Mouse (Mus musculus) mouse trophoblast stem cell (cell line): Measurements from ENCODE around the gene Dll3.

Experiments
- in situ Hi-C, 2 experiments: fragments of 300-500 bp; cut with MseI, MboI; formaldehyde crosslinking; loops; 2 replicates in 1 of 2; 3 replicates in 1 of 2; pipeline ENCODE4 v1.15.1; 2025

The Dll3 gene

DNA sequence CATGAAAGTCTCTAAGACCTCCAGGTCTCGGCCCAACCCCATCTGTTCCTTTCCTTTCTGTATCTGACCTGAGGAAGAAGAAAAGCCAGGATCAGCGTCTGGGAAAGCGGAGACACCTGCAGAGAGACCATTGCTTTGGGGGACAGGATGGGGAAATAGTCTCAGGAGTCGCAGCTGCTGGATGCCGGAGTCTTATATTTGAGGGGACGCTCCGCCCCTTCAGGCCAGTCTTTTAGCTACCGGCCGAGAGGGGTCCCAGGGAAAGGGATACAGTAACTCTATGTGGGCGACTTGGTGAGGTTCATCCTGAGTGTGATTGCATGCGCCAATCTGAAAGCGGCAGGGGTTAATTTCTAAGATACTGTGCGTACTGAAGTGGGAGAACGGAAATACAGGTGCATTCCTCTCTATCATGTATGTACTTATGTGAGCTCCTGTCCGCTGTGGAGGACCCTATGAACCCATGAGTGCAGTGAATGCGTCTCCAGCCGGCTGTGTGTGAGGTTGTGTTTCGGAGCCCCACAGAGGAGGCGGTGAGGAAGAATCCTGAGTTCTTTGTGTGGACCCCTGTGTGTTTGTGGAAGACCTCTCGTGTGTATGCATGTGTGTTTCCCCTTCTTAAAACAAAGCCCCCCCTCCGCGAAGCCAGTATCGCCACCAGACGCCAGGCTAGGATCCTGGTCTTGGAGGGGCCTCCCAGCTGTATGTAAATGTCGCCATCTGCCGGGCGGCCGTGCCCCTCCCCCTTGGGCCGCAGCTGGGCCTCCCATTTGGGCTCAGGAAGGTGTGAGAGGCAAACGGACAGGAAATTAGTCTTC, at the start of gene Dll3:
Dll3 (minus strand) TSS at position 623 of the 818 bp plus-strand sequence.
- in situ Hi-C loops: no loop called here

DNA sequence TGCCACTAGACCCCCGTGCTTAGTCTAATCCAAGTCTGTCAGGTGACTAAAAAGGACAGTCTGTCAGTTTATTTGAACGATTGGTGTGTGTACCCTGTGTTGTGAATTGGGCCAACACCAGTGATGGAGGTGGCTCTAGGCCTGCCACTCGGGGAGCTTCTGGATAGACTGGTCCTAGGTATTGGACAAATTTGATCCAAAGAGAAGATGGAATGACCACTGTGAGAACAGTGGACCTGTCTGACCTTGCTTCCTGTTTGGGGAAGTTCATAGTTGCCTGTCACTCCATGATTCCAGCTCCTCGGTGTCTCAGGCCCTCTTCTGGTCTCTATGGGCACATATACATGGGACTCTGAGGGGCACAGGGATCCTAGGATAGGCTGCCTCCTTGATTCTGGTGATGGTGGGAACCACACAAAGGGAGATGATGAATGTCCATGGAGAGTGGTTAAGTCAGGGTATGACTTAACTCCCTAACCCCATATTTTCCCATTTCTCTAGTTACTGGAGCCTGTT, 49.7 kb upstream of the Dll3 start:
- in situ Hi-C loops: no loop called here

DNA sequence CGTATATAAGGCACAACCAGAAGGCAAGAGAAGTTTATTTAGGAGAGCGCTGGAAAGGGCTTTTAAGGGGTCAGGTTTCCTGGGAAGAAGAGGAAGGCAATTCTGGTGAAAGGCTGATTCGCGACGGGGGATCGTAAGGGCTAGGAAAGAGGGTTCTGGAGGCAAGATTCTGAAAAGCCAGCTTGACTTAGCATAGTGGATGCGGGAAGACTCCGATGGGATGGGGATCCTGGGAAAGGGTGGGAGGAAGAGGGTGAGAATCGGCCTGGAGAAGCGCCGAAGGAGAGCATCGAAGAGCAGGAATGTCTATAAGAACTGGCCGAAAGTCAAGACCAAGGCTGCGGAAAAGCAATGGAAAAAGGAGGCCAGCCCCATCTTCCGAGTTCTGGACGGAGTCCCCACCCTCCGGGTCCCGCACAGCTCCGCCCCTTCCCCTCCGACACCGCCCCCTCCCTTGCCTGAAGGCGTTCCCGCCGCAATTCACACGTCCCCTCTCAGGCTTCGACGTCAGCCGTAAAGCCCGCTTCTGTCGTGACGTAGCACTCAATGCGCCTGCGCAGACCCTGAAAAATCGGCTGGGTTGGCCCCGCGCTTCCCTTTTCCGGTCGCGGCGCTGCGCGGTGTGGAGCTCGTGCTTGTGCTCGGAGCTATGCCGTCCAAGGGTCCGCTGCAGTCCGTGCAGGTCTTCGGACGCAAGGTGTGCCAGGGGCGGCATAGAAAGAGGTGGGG, 48.3 kb upstream of the Dll3 start, which contains the start of gene Rps16:
Rps16 (plus strand) TSS at position 498 of the 729 bp plus-strand sequence.
- in situ Hi-C loops: no loop called here

DNA sequence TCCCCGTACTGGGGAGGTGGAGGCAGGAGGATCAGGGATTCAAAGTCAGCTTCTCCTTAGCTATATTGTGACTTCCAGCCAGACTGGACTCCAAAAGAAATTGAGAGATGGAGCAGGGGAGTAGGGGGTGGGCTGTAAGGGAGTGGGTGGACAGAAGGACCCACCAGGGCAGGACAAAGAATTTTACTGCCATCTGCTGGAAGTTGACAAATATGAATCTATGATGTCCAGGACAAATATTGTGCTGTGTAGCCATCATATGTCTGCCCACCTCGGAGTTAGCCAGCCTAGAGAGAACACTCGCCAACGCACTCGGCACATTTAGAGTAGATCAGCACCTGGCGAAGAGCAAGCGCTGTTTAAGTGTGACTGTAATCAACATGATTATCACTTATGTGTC, 46.6 kb upstream of the Dll3 start:
- in situ Hi-C loops: no loop called here

DNA sequence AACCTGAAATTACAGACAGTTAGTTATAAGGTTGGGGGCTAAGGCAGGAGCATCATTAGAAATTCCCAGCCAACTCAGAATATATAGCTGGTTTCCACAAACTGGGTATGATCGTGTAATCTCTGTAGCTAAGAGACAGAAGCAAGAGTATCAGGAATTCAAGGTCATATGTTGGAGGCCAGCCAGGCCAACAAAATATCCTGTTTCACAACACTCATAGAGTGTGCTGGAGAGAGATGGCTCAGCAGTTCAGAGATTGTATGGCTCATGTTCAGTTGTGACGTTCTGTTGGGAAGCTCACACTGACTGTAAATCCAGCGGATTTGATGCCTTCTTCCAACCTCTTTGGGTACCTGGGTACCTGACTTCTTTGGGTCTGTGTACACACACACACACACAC, 45.7 kb upstream of the Dll3 start:
- in situ Hi-C loops: no loop called here

DNA sequence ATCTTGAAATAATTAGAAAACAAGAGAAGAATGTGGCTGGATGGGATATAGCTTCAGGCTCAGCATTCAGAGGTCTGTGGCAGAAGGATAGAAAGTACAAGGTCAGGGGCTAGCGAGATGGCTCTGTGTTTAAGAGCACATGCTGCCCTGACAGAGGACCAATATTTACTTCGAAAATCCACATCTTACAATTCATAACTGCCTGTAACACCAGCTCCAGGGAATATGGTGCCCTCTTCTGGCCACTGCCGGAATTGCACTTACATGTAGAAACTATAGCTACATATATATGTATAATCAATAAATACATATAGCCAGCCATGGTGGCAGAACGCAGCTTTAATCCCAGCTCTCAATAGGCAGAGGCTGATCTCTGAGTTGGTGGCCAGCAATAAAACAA, 42.6 kb upstream of the Dll3 start:
- in situ Hi-C loops: no loop called here

DNA sequence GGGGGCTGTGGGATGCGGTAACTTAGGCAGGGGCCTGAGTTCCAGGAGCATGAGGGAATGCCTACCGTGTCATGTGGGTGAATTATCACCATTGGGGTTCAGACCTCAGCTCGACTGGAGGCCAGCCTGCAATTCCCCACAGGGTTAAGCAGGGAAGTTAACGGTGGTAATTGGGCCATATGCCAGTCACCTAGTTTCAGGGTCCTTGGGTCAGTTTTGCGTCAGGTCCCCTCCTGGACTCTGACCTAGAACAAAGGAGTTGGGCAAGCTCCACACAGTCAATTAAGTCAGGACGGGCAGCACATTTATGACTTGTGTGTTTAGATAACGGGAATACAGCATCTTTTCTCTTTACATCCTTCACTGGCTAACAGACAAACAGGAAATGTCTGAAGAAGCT, 39.3 kb upstream of the Dll3 start:
- in situ Hi-C loops: no loop called here

DNA sequence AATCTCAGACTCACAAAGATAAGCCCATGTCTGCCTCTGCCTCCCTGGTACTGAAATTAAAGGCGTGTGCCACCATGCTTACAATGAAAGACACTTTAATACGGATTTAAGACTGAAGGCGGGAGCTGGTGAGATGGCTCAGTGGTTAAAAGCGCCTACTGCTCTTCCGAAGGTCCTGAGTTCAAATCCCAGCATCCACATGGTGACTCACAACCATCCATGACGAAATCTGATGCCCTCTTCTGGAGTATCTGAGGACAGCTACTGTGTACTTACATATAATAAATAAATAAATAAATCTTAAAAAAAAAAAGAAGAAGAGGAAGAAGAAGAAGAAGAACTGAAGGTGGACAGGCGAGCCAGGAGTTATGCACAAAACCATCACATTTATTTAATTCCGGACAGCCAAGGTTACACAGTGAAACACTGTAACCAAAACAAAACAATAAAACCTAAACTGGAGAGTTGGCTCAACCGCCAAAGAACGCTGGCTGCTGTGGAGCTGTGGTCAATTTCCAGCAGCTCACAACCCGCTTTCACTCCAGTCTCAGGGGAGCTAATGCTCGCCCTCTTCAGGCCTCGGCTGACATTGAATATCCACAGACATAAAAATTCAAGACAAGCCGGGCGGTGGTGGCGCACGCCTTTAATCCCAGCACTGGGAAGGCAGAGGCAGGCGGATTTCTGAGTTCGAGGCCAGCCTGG, 37.3 kb upstream of the Dll3 start:
- in situ Hi-C loops: no loop called here

DNA sequence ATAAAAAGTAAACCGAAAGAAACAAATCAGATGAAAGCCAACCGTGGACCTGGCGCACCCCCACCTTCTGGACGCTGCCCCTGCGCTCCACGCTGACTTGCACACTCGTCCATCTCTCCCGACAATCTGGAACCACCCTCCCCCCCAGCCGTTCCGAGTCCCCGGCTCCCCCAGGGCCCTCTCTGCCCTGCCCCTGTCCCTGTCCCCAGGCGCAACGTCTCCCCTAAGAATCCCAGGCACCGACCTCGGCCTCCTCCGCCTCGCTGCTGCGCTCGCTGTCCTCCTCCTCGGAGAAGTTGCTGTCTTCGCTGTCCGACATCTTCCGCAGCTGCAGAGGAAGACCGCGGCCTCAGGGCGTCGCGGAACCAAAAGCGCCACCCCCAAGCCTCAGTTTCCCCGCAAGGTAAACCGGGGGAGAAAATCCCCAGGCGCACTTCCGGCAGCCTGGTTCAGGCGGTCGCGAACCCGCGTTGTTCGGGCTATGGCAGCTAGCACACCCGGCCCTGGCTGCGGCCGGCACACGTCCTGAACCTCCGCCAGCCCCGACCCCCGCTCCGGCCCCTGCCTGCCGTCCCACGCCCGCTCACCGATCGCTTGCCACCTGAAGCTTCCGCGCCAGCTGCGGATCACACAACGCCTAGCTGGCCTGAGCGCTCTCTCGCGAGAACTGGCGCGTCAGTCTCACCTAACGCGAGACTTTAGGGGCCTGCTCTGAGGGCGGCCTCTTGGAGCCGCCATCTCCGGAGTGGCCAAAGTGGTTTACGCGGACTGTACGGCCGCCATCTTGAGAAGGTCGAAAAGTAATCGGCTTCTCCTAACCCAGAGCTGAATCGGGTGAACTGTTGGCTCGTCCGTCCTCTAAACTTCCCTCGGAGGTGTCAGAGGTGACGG, 36.3 kb upstream of the Dll3 start, which contains the start of gene Supt5:
Supt5 (minus strand) TSS at position 639 of the 891 bp plus-strand sequence.
- in situ Hi-C loops: no loop called here

DNA sequence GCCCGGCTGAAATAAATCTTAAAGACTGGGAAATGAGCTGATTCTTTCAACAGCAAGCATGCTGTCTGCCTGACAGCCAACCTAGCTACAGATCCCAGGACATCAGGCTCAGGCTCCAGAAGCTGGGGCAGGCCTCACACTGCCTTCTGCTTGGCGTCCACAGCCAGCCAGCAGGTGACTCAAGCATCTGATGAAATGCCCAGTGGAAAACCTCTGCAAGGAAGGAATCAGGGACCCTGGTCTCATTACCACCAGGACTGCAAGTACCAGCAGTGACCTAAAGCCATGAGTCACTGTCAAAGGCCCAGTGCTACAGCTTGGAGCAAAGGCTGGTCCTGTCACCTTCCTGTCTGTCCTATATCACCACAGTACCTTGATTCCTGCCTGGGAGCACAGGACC, 33.4 kb upstream of the Dll3 start:
- in situ Hi-C loops: no loop called here

DNA sequence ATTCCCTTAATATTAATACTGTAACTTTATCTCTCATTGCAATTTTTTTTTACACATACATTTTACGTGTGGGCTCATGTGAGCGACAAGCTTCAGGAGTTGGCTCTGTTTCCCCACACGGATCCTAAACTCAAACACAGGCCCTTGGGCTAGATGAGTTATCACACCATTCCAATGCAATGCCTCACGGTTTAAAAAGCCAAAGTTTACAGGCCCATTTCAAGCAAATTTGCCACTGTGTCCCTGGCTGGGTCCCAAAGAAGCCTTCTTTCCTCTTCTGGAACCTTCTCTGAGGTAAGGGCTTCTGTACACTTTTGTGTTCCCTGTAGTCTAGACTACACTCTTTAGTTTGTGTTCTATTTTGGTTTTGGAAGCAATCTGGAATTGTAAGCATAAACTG, 32.5 kb upstream of the Dll3 start:
- in situ Hi-C loops: no loop called here

DNA sequence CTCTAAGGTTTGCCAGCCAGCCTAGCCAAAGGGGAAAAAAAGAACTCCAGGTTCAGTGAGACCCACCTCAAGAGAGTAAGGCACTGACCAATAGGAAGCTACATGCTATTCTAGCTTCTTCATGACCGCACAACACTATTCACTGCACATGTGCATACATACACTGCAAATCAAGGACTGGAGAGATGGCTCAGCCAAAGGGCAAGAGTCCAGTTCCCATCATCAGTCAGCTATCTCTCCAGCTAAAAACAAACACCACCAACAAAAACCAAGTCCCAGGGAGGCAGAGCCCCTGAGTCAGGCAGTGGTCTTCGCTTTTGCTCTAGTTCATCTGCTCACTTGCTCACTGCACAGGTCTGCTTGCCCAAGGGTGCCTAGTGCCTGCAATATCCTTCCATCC, 26.2 kb upstream of the Dll3 start:
- in situ Hi-C loops: no loop called here

DNA sequence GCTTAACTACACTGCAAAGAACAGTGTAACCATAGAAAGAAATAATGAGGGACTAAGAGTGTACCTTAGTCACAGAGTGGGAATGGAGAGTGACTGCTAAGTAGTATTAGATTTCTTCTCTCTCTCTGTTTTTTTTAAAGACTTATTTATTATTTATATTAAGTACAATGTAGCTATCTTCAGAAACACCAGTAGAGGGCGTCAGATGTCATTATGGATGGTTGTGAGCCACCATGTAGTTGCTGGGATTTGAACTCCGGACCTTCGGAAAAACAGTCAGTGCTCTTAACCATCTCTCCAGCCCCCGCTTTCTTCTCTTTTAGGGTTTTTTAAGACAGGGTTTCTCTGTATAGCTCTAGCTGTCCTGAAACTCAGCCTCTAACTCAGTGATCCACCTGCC, 24.4 kb upstream of the Dll3 start:
- in situ Hi-C loops: no loop called here

DNA sequence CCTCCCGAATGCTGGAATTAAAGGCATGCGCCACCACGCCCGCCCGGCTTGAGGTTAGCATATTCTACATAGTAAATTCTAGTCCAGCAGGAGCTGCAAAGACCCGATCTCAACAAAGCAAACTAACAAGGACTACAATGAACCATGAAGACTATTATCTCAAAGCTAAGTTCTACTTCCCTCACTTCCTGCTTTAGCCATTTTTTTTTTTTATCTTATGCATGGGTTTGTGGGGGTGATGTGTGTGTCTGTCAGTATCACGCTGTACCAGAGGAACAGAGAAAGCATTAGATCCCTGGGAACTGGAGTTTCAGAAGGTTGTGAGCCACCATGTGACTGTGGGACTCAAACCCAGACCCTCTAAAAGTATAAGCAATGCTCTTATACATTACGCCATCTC, 23.3 kb upstream of the Dll3 start:
- in situ Hi-C loops: no loop called here

DNA sequence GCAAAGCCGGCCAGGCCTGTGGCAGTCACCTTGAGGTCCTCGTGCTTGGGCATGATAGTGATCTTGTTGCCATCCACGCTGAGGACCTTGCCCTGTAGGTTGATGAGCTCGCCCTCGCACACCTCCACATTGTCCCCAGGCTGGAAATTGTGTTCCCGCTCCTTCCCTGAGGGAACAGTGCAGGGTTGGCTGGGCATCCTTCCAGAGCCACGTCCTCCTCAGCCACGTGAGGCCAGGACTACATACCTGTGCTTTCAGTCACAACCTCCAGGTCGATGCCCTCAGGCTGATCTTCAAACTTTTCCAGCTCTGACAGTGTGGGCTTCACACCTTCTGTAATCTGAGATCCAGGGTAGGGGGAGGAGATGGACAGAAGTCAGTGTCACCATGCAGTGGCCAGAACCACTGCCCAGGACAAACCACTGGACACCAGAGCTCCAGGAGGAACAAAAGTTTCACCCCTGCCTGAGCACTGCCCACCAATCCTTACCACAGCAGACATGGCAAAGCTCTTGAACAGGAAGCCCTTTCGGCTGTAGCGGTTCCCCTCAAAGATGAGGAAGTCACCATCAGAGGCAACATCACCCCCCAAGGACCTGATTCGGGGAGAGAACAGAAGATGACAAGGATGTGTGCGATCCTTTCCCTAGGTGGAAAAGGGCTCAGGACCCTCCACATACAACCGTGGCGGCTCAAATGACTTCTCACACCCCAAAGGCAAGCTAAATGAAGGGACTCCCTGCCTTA, 20.1 kb upstream of the Dll3 start:
- in situ Hi-C loops: no loop called here

DNA sequence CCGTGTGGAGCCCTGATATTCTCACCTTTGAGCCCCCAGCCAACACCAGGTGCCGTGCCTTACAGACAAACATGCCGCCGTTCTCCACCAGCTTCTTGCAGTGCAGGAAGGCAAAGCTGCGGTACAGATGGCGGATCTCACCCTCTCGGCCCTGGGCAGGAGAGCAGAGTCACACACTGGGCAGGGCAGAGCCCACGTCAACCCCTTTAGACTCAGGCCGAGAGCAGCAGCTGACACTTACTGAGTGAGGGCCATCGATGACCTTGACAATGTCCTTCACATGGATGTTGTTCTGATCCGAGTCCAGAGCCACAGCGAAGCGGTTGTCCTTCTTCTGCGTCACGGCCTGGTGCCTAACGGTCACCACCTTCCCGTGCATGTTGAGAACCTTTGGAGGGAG, 16.7 kb upstream of the Dll3 start:
- in situ Hi-C loops: no loop called here

DNA sequence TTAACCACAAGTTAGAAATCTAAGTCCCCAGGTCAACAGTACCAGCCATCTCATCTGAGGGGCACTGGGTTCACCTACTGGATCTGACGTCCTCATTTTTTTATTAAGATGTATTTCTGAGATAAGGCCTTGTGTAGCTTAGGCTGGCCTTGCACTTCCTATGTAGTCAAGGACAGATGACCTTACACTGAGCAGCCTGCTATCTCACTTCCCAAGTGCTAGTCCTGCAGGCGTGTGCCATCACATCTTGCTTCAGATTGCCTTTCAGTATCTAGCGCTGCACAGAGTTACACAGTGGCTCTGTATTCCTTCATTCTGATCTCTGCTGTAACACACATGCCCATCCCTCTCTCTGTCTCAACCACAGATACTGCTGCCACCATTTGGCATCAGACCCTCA, 16.0 kb upstream of the Dll3 start:
- in situ Hi-C loops: no loop called here

DNA sequence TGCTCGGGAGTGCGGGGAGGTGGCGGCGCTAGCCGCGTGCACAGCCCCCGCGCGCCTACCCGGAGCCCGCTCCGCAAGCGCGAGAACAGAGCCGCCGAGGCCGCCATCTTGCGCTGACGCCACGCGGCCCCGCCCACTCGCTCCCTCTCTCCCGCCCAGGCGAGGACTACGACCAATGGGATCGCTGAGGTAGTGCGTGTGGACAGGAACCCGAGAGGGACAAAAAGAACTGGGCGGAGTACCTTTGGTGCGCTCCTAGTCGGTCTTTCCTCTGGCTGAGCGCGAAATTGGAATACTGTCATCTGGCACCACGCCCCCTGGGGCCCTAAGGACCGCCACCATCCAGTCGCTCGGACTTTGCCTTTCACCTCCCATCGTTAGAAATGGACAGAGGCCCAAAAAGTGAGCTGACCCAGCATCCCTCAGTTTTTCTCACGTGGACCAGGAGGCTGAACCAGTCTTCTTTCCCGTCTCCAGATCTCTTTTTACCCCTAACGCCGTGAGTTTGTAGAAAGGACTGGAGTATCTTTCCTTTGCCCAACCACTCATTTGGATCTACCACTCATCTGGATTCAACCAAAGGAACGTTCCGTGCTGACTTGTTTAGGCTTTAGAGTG, 10.0 kb upstream of the Dll3 start, which contains the start of gene Timm50:
Timm50 (minus strand) TSS at position 147 of the 618 bp plus-strand sequence.
- in situ Hi-C loops: no loop called here

DNA sequence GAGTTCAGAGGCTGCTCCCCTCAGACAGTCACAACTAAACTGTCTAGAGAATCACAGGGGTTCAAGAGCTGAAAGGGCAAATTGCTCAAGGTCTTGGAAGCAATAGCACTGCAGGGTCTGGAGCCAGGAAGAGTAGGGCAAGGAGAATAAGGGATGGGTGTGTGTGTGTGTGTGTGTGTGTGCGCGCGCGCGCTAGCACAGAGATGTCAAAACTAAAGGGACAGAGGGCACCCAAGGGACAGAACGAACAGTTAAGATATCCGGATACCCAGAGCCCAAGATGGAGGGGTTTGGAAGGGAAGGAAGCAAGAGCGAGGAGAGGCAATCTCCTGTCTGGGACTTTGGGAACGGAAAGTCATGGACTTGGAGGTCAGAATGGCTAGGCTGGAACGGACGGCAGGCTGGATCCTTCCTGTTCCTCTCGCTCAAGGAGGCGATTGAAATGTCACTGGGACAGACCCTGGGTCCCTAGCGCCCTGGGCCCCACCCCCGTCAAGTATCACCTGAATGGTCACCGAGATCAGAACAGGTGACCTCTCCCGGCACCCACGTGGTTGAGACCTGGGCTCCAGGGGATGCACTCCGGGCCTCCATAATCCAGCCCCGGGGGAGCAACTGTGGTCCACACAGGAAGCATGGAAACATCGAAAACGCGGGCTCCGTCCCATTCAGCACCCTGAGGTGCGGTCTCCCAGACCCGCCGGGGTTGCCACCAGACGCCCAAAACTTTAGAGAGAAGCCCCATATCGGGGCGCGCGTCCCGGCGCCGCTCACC, 9.3 kb upstream of the Dll3 start:
- in situ Hi-C loops: no loop called here
